Mouse (Mus musculus) intestine, embryonic 16.5 days (tissue): ENCODE data around the gene Spns3. TPM values are rescaled to one million over a fixed set of nuclear protein-coding genes. Genes with fewer than 3 reads are reported as not detected.

Experiments
- polyA plus RNA-seq: library from polyadenylated mRNA; unstranded; fragments of >200 nt; fragmentation: Nextera tagmentation; extraction: Ambion mirVana; gene quantifications from 2 replicates; pipeline ENCODE4 v1.2.1, GENCODE M21; 2015

Gene Spns3
- polyA plus RNA-seq, 1 experiment from 2014 or later: 3.2 TPM

Other genes with a start within 250 kb of the Spns3 start
- gene Xaf1, start 248.9 kb downstream of the Spns3 start, polyA plus RNA-seq: 4.8 and 5.4 TPM in 2 replicates
- gene Fbxo39, start 236.1 kb downstream of the Spns3 start, polyA plus RNA-seq: not detected in 2 replicates
- gene Tekt1, start 188.1 kb downstream of the Spns3 start, polyA plus RNA-seq: 0.16 and 0.26 TPM in 2 replicates
- gene Smtnl2, start 138.8 kb downstream of the Spns3 start, polyA plus RNA-seq: 27.3 and 28.9 TPM in 2 replicates
- 19.2 and 21.2 TPM in 2 replicates for gene Ggt6, start 115.0 kb downstream of the Spns3 start, polyA plus RNA-seq
- gene Mybbp1a, start 109.2 kb downstream of the Spns3 start, polyA plus RNA-seq: 119 and 141 TPM in 2 replicates
- 5.9 and 7.5 TPM in 2 replicates for gene Spns2, start 60.6 kb downstream of the Spns3 start, polyA plus RNA-seq
- gene Ube2g1, start 56.8 kb upstream of the Spns3 start, polyA plus RNA-seq: 49.1 and 50.0 TPM in 2 replicates
- 14.1 and 17.4 TPM in 2 replicates for gene Ankfy1, start 139.5 kb upstream of the Spns3 start, polyA plus RNA-seq
- gene Cyb5d2, start 245.6 kb upstream of the Spns3 start, polyA plus RNA-seq: 4.8 and 5.1 TPM in 2 replicates
- 11.3 and 13.7 TPM in 2 replicates for gene Zzef1, start 245.7 kb upstream of the Spns3 start, polyA plus RNA-seq